Comparison of ENCODE assay signal across 27 mouse cellular contexts in the genomic region with DNA sequence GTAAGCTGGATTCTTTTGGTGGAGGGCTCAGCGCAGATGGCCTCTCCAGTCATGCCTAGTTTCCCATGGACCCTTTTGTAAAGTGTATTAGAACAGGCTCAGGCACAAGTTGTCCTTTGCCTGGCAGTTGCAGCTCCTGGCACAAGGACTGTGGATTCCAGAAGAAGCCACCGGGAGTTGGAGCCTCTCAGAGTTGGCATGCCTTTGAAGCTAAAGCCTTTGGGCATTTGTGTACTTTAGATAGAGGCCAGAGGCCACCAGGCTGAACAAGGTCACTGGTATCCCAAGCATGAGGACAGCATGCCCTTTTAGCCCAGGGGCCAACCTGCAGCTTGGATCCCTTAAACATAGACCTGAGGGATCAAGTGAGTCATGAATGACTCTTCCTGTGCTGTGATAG.
A peak's percentile ranks its signal among the peaks of the same experiment; 100 is the strongest.
DNase-seq lines count a peak whose midpoint lies in the region; ATAC-seq and TF ChIP-seq lines count a peak whose summit lies in the region.
"Had no signal": no experiment of that assay in that cellular context is flagged by ENCODE, and none has a peak within 500 bp of the region (broad histone marks: within the 10 kb centered on the region; RNA-seq: fewer than 3 reads in every experiment).

No protein-coding gene starts in this region.

- no peaks in the 10 kb centered on the region for H3K36me3 ChIP-seq in heart, adult 2 months (ENCODE audit: control insufficient read depth, insufficient read depth, low read length)
- no peaks in the 10 kb centered on the region for H3K36me3 ChIP-seq in heart, embryonic 12.5 days
- H3K36me3 ChIP-seq in liver, adult 2 months (ENCODE audit: control insufficient read depth, insufficient read depth, low read length), result no peaks in the 10 kb centered on the region
- H3K36me3 ChIP-seq in liver, embryonic 11.5 days (ENCODE audit: control insufficient read depth, insufficient read depth, low read length), result no peaks in the 10 kb centered on the region
- no peaks in the 10 kb centered on the region for H3K36me3 ChIP-seq in hindbrain, postnatal 0 days (ENCODE audit: insufficient read depth, low read length)
- H3K36me3 ChIP-seq: embryonic facial prominence, embryonic 13.5 days; forebrain, embryonic 12.5 days; heart, embryonic 15.5 days; hindbrain, embryonic 13.5 days; liver, embryonic 15.5 days; lung, embryonic 15.5 days had no signal

- peak; percentile 54 for DNase-seq in adrenal gland, postnatal 14 days
- DNase-seq in adrenal gland, postnatal 4 days (ENCODE audit: low spot score in 2 of 2), result no peak
- peak; percentile 26 to 44 for DNase-seq in heart, adult 2 months
- peak; percentile 91 for DNase-seq in liver, adult 2 months (ENCODE audit: extremely low read depth, low read depth, low spot score)
- DNase-seq in liver, embryonic 11.5 days (ENCODE audit: low spot score), result no peak
- DNase-seq in hindbrain, postnatal 0 days (ENCODE audit: low spot score), result no peak
- DNase-seq: cerebellum, adult 2 months; cerebellum, postnatal 36 days; embryo, embryonic 11 days; lung, postnatal 36 days; midbrain, embryonic 14.5 days; right cerebral cortex, postnatal 14 days; spleen, adult 18-20 months; thymus, postnatal 25 days had no signal

- no peak for TF ChIP-seq POLR2A in heart, adult 2 months (IDR thresholded peaks at IDR 0.05; ENCODE audit: insufficient read depth, low read depth, low read length)
- TF ChIP-seq POLR2A in liver, adult 2 months (IDR thresholded peaks at IDR 0.05; ENCODE audit: extremely low read depth, insufficient read depth, low read length), result no peak

- WGBS in heart, adult 2 months, result 58% methylated on average over 2 of the region's 2 CpGs
- WGBS in heart, embryonic 12.5 days, result 59% methylated on average over 2 of the region's 2 CpGs
- 58% methylated on average over 2 of the region's 2 CpGs for WGBS in liver, adult 2 months
- 75% methylated on average over 2 of the region's 2 CpGs for WGBS in liver, embryonic 11.5 days
- 82% methylated on average over 2 of the region's 2 CpGs for WGBS in hindbrain, postnatal 0 days

- ATAC-seq in heart, embryonic 12.5 days (ENCODE audit: insufficient number of reproducible peaks, low FRiP score), result no peak
- ATAC-seq in liver, embryonic 11.5 days (replicated peaks; ENCODE audit: low FRiP score), result no peak
- no peak for ATAC-seq in hindbrain, postnatal 0 days
- ATAC-seq in megakaryocyte-erythroid progenitor cell, adult 5-6 weeks (replicated peaks; ENCODE audit: low FRiP score, low TSS enrichment, poor library complexity, severe bottlenecking), result no peak
- ATAC-seq: CD4-positive, CD25-positive, alpha-beta regulatory T cell, adult 4 months; inflammation-experienced regulatory T-cells, adult 6 months had no signal

- H3K27me3 ChIP-seq in heart, adult 2 months (ENCODE audit: control insufficient read depth, insufficient read depth, low read length), result no peaks in the 10 kb centered on the region
- no peaks in the 10 kb centered on the region for H3K27me3 ChIP-seq in heart, embryonic 12.5 days (replicated peaks)
- no peaks in the 10 kb centered on the region for H3K27me3 ChIP-seq in liver, adult 2 months (ENCODE audit: control insufficient read depth, insufficient read depth, low read length)
- no peaks in the 10 kb centered on the region for H3K27me3 ChIP-seq in liver, embryonic 11.5 days (replicated peaks; ENCODE audit: control insufficient read depth, insufficient read depth, low read length)
- no peaks in the 10 kb centered on the region for H3K27me3 ChIP-seq in hindbrain, postnatal 0 days (ENCODE audit: insufficient read depth, low read length)
- H3K27me3 ChIP-seq: embryonic facial prominence, embryonic 13.5 days; forebrain, embryonic 12.5 days; heart, embryonic 15.5 days; hindbrain, embryonic 13.5 days; liver, embryonic 15.5 days; lung, embryonic 15.5 days; megakaryocyte, embryonic 14.5 days had no signal

- no peak overlapping the region for H3K4me3 ChIP-seq in heart, adult 2 months
- H3K4me3 ChIP-seq in heart, embryonic 12.5 days, result no peak overlapping the region
- no peak overlapping the region for H3K4me3 ChIP-seq in liver, adult 2 months (ENCODE audit: insufficient read depth, low read depth, low read length)
- no peak overlapping the region for H3K4me3 ChIP-seq in liver, embryonic 11.5 days (ENCODE audit: low read depth, low read length)
- no peak overlapping the region for H3K4me3 ChIP-seq in hindbrain, postnatal 0 days (ENCODE audit: low read length)
- H3K4me3 ChIP-seq: embryonic facial prominence, embryonic 13.5 days; erythroblast, embryonic 14.5 days; forebrain, embryonic 12.5 days; heart, embryonic 15.5 days; hindbrain, embryonic 13.5 days; left cerebral cortex, adult 2 months; liver, embryonic 15.5 days; lung, embryonic 15.5 days; megakaryocyte, embryonic 14.5 days had no signal

- TF ChIP-seq EP300 in heart, adult 2 months (IDR thresholded peaks at IDR 0.05; ENCODE audit: insufficient read depth, low read depth, low read length), result no peak

- peak overlapping the region; percentile 5; the same call in 1 of the 2 replicates for H3K27ac ChIP-seq in heart, adult 2 months
- H3K27ac ChIP-seq in heart, embryonic 12.5 days (ENCODE audit: poor library complexity, severe bottlenecking), result no peak overlapping the region
- H3K27ac ChIP-seq in liver, adult 2 months (replicated peaks; ENCODE audit: insufficient read depth, low read depth, low read length), result no peak overlapping the region
- no peak overlapping the region for H3K27ac ChIP-seq in liver, embryonic 11.5 days (ENCODE audit: low read depth, low read length)
- H3K27ac ChIP-seq in hindbrain, postnatal 0 days, result no peak overlapping the region
- H3K27ac ChIP-seq: embryonic facial prominence, embryonic 13.5 days; forebrain, embryonic 12.5 days; heart, embryonic 15.5 days; hindbrain, embryonic 13.5 days; left cerebral cortex, adult 2 months; liver, embryonic 15.5 days; lung, embryonic 15.5 days had no signal

- TF ChIP-seq CTCF in heart, adult 2 months (IDR thresholded peaks at IDR 0.05), result no peak
- no peak for TF ChIP-seq CTCF in liver, adult 2 months (IDR thresholded peaks at IDR 0.05; ENCODE audit: low read depth, low read length)
- no peak for TF ChIP-seq CTCF in hindbrain, postnatal 0 days (IDR thresholded peaks at IDR 0.05; ENCODE audit: low read depth)

- H3K9me3 ChIP-seq in heart, embryonic 12.5 days (replicated peaks), result no peaks in the 10 kb centered on the region
- H3K9me3 ChIP-seq in liver, embryonic 11.5 days (ENCODE audit: control insufficient read depth, low read length), result no peaks in the 10 kb centered on the region
- no peaks in the 10 kb centered on the region for H3K9me3 ChIP-seq in hindbrain, postnatal 0 days (ENCODE audit: low read length)
- H3K9me3 ChIP-seq: embryonic facial prominence, embryonic 13.5 days; forebrain, embryonic 12.5 days; heart, embryonic 15.5 days; hindbrain, embryonic 13.5 days; liver, embryonic 15.5 days; lung, embryonic 15.5 days had no signal

- no peaks in the 10 kb centered on the region for H3K79me2 ChIP-seq in heart, adult 2 months (replicated peaks; ENCODE audit: control insufficient read depth, insufficient read depth, low read length)
- H3K79me2 ChIP-seq in liver, adult 2 months (ENCODE audit: control insufficient read depth, insufficient read depth, low read length), result no peaks in the 10 kb centered on the region

- no peak overlapping the region for H3K4me2 ChIP-seq in heart, embryonic 12.5 days
- H3K4me2 ChIP-seq in liver, embryonic 11.5 days, result no peak overlapping the region
- no peak overlapping the region for H3K4me2 ChIP-seq in hindbrain, postnatal 0 days (ENCODE audit: low read depth, low read length)
- H3K4me2 ChIP-seq: embryonic facial prominence, embryonic 13.5 days; forebrain, embryonic 12.5 days; heart, embryonic 15.5 days; hindbrain, embryonic 13.5 days; liver, embryonic 15.5 days; lung, embryonic 15.5 days had no signal

- no peak overlapping the region for H3K9ac ChIP-seq in heart, adult 2 months (ENCODE audit: low read depth, low read length)
- H3K9ac ChIP-seq in heart, embryonic 12.5 days, result no peak overlapping the region
- no peak overlapping the region for H3K9ac ChIP-seq in liver, adult 2 months (ENCODE audit: low read depth, low read length)
- H3K9ac ChIP-seq in liver, embryonic 11.5 days (ENCODE audit: low read depth, low read length), result no peak overlapping the region
- no peak overlapping the region for H3K9ac ChIP-seq in hindbrain, postnatal 0 days (replicated peaks; ENCODE audit: low read length)
- H3K9ac ChIP-seq: embryonic facial prominence, embryonic 13.5 days; forebrain, embryonic 12.5 days; heart, embryonic 15.5 days; hindbrain, embryonic 13.5 days; liver, embryonic 15.5 days; lung, embryonic 15.5 days had no signal

- intact Hi-C loops in heart, adult 2 months (cut with DNase I), result no loop called here

- no peaks in the 10 kb centered on the region for H3K4me1 ChIP-seq in heart, adult 2 months (ENCODE audit: control insufficient read depth, insufficient read depth, low read length)
- 0 out of 2 replicates have a peak, but pooled peaks cover 3% of the 10 kb centered on the region for H3K4me1 ChIP-seq in heart, embryonic 12.5 days (replicated peaks)
- H3K4me1 ChIP-seq in liver, adult 2 months (ENCODE audit: control insufficient read depth, insufficient read depth, low read length), result peaks cover 4% of the 10 kb centered on the region; the same call in 1 of the 2 replicates
- H3K4me1 ChIP-seq in liver, embryonic 11.5 days (replicated peaks; ENCODE audit: control insufficient read depth, insufficient read depth, low read length), result no peaks in the 10 kb centered on the region
- no peaks in the 10 kb centered on the region for H3K4me1 ChIP-seq in hindbrain, postnatal 0 days (ENCODE audit: insufficient read depth, low read length)
- H3K4me1 ChIP-seq: embryonic facial prominence, embryonic 13.5 days; forebrain, embryonic 12.5 days; heart, embryonic 15.5 days; hindbrain, embryonic 13.5 days; liver, embryonic 15.5 days; lung, embryonic 15.5 days; megakaryocyte, embryonic 14.5 days had no signal

Comparison
In these comparisons a context has a peak if more than half of its experiments do, and no peak if none do; other contexts are left out.
1. DNase-seq: peak in adrenal gland, postnatal 14 days (single experiment), heart, adult 2 months (2 of 2) and liver, adult 2 months (single experiment); none in adrenal gland, postnatal 4 days (0 of 2), liver, embryonic 11.5 days (single experiment) and hindbrain, postnatal 0 days (single experiment).